Mouse (Mus musculus) kidney, adult 2 months (tissue): Measurements from ENCODE around the gene Fbxw11.

Experiments used
- CTCF ChIP-seq: fragments of 200-500 bp; conservative IDR thresholded peaks from 2 replicates; pipeline ENCODE4 v1.5.1; 2011; ENCODE audit warnings: low read depth, mild to moderate bottlenecking, control low read depth, low read length, moderate library complexity, mixed read lengths; ENCODE audit not compliant: insufficient read depth, insufficient read length
- POLR2A ChIP-seq: fragments of 200-500 bp; IDR thresholded peaks from one replicate; pipeline ENCODE4 v1.6.1; 2011; ENCODE audit warnings: low read depth, low read length, control low read depth

GRCm38 (mm10) chr11:32718371-32718770 lies 75.8 kb downstream of the Fbxw11 start:
- TF ChIP-seq CTCF (no peak), POLR2A (no peak)
